Mouse (Mus musculus) cerebellum, adult 18-20 months (tissue): Measurements from ENCODE around the gene Rfx7.
"Not testable (repeated sequence)": the region's sequence is repeated elsewhere in the genome, so short reads cannot be mapped to it uniquely, and the experiment has no call there.

Source experiments
- DNase-seq, 2 experiments: peaks; one replicate each; pipeline ENCODE4 v3.0.0; 2021

Rfx7 gene

DNA sequence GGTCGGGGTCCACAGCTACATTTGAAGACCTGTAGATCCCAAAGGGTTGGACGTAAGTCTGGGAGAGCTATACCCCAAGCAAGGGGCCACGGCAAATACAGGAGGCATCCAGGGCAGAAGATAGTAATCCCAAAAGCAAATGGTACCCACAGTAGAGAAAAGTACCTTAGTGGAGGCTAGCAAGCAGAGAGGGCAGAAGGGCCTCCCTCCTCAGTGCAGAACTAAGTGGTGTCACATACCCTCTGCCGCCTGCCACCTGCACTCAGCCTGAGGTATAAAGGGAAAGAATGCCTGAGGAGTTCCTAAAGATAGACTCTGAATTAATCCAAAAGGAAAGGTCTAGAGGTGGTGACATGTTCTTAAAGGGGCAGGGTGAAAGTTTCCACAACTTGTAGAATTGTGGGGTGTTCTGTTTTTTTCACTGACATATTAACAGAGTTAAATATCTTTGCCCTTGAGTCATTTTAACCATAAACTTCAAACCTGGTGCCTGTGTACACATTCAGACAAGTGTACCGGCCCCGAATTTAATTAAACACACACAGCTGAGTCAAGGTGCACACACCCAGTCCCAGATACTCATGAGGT is 109.1 kb downstream of the Rfx7 start:
- DNase-seq = no peak

DNA sequence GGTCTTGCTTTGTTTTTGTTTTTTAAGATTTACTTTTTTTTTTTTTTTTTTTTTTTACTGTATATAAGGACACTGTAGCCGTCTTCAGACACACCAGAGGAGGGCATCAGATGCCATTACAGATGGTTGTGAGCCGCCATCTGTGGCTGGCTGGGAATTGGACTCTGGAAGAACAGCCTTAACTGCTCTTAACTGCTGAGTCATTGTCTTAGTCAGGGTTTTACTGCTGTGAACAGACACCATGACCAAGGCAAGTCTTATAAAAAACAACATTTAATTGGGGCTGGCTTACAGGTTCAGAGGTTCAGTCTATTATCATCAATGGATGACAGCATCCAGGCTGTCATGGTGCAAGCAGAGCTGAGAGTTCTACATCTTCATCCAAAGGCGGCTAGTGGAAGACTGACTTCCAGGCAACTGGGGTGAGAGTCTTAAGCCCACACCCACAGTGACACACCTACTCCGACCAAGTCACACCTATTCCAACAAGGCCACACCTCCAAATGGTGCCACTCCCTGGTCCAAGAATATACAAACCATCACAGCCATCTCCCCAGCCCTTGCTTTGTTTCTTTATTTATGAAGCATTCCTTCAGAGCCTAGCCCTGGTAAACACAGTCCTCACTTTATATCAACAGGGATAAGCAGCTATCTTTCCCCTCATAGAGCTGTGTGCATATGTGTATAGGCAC is 110.9 kb downstream of the Rfx7 start:
- not testable (repeated sequence) for DNase-seq

DNA sequence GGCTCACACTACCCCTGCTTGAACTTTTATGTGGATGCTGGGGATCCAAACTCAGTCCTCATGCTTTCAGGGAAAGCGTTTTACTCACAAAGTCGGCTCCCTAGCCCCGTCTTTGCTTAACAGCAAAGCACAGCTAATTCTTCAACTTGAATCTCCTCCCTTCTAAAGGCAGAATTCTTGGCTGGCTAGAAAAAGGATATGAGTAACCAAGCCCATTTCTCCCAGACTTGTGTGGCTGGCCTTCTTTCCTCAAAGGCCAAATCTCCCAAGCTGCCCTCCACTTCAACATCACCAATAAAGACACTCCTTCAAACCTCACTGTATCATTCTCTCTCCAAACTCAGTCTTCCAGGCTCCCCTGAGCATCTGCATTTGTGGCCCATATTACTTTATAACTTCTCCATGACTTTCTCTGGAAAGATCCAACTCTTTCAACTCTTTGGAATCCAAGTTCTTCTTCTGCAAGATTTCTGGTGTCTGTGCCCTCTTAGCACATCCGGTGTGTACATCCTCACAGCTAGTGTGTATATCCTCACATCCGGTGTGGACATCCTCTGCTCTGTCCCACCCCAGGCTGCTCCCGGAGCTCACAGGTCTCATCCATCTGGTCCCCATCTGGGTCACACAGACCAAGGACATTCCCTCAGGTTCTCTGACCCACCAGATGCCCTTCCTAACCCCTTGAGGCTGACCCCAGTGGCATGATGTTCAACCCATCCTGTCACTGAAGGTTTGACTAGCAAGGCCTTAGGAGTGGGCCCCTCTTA is 111.8 kb downstream of the Rfx7 start:
- no peak for DNase-seq

DNA sequence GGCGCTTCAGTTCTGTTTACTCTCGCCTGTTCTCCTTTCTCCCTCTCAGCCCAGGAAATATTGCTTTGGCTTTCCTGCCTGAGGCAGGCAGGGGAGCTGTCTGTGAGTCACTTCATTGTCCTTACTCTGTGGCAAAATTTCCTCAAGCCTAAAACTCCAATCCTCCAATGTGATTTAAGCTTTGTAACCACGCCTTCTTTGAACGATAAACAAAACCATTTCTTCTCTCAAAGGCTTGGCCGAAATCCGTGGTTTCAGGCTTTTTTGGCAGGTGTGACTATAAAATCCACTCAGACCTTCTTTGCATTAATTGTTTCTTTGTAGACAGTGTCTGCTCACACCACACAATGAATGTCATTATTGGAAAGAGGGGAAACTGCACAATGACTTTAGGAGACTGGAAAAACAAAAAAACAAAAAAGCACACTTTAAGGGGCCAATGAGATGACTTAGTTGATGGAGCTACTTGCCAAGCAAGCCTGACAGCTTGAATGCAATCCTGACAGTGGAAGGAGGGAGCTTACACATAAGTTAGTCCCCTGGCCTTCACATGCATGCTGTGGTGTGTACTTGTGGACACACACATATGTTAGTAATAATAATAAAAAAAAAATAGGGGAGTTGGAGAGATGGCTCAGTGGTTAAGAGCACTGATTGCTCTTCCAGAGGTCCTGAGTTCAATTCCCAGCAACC is 112.5 kb downstream of the Rfx7 start:
- no peak for DNase-seq

DNA sequence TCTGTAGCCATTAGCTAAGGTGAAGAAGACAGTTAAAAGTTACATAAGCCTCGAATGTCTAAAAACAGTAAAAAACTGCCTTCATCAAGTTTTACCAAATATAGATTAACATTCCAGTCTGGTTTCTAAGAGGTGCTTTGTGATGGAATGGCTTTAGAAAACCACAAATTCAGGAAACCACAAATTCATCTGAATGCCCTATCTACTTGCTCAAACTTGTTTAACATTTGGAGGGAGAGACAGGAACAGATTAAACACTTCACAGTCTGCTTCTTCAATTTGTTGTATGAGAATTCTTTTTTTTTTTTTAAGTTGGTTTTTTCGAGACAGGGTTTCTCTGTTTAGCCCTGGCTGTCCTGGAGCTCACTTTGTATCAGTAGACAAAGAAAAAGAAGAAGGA is 117.7 kb downstream of the Rfx7 start:
- DNase-seq = no peak

DNA sequence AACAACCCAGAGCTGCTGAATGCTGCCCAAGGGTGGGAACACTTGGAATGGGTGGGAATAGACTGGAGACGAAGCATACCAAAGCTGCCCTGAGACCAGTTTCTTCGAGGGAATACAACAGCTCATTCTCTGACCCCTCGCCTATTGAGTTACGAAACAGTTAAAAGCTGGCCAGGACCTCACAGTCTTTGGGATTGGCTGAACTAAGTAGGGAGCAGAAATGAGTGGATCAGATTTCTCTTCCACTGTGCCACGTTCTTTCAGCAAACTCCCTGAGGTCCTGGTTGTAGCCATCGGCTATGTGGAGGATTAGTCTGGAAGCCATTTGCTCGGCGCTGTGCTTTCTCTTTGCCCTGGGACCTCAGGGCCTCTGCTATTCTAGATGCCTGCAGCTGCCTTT is 120.9 kb downstream of the Rfx7 start:
- no peak for DNase-seq

DNA sequence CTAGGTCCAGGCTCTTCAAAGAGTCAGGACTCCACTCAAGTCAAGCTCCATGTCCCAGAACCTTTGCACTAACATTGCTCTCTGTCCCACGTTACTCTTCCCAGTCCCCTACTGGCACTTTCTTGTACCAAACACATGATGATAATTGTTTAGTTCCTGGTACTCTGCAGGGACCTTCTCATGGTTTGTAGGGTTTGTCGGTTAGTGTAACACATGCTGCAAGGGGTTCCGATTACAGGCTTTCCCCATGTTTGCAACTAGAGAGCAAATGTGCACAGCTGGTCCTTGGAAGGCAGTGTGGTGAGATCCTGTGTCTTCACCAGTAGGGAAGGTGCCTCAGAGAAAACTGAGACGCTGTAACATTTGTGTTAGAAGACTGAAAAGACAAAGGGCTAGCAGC is 121.5 kb downstream of the Rfx7 start:
- DNase-seq = no peak

DNA sequence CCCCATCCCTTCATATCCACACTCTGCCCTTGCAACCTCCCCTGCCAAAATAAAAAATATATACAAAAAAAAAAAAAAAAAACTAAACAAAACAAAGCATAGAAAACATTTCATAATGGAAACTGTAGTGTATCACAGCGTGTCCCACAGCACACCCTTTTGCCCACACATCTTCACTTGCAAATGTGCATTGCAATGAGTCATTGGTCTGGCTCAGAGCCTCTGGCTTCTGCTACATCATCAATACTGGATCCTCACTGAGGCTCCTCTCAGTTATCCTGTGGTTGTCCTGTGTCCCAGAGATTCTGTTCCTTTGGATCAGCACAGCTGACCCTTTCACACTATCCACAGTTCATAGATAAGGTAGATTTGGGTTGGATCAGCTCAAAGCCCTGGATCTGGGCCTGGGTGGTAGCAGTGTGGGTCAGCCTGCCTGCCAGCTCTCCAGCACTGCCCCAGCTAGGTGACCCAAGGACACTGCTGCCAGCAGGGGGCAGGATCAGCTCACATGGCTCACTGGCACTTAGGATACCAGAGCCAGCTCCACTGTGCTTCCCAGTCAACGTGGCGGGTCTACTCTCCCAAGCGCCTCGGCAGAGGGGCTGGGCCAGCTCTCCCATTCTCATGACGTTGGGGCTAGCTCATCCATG is 122.7 kb downstream of the Rfx7 start:
- DNase-seq = peak; percentile 37 to 44

DNA sequence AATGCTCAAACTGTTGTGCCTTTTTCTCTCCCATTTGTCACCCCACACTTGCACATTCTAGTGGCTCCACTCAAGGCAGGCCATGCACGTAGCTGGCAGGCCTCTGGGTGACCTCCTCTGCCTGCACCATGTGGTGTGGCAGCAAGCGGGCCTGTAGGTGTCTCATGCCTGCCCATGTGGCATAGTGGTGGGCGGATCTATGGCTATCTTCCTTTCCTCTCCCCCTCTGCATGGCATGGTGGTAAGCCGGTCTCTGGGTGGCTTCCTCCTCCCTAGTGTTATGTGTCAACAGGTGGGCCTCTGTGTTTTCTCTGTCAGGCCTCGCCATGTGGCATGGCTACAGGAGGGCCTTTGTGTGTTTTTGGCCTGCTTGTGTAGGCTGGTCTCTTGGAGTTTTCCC is 123.6 kb downstream of the Rfx7 start:
- no peak for DNase-seq

DNA sequence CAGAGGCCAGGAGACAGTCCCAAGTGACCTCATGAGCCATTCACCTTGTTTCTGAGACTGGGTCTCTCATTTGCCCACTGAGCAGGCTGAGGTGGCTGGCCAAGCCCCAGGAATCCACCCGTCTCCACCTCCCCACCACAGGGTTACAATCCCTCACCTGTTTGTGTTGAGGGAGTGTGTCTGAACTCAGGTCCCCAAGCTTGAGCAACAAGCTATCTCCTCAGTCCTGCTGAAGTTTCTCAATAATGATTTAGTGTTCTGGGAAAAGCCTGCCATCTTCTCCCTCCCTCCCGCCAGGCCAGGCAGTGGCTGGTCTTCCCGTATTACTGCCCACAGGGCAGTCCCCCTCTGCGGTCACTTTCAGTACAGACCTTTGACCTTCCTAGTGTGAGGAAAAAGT is 124.5 kb downstream of the Rfx7 start:
- DNase-seq = no peak

DNA sequence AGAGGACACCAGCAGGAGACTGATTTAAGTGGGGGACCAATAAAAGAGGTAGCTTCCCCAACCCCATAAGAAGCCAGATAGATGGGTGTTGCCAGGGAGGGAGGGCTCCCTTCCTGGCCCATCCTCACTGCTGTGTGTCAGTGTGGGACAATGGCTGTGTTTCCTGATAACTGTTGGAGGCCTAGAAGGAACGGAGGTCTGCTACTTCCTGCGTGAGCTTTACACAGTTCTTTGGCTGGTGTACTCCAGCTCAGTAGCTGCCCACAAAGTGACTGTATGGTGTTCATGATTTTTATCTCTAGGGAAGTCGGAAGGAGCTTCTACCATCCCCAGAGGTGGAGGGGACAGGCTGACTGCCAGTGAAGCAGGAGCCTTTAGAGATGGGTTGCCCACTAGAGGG is 124.9 kb downstream of the Rfx7 start:
- DNase-seq = no peak

DNA sequence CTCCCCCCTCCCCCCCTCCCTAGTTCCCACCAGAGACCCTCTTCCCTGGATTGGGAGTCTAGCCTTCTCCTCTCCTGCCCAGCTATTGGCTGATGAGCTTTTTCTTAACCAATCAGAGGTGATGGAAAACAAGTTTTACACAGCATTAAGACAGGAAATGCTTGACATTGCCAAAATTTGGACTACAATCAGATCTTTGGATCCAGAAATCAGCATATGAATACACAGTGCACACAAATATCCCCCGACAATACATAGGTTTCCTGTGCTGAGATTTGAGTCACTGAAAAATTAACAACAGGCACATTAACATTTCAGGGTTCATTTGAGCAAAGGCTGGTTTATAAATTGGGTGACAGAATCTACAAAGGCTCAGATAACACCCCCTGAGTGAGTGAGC is 125.7 kb downstream of the Rfx7 start:
- DNase-seq = no peak

DNA sequence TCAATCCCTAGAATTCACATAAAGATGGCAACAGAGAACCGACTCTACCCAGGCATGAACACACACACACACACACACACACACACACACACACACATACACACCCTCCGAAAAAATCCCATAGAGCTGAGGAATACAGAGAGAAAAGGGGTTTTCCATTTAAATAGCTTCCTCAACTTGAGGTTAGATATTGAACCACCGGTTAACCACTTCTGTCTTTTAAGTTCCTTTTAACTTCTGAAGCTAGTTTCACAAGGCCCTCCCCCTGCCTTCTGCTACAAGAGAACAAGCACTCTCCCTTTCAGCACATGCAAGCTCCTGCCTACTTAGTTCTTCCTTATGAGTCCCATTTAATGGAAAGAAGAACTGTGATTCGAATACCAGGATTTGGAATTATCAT is 128.1 kb downstream of the Rfx7 start:
- DNase-seq = no peak

DNA sequence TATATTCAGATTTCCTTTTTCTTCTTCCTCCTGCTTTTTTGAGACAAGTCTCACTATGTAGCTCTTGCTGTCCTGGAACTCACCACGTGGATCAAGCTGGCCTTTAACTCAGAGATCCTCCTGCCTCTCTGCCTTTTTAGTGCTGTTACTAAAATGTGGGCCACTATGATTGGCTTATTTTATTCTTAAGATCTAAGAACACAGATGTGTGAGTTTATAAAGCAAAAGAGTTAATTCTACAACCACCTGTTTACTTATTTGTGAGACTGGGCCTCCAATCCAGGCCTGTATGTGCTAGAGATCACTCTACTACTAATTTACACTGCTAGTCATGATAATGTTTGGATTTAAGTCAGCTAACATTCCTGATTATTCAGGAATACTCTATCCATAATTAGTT is 128.9 kb downstream of the Rfx7 start:
- no peak for DNase-seq

DNA sequence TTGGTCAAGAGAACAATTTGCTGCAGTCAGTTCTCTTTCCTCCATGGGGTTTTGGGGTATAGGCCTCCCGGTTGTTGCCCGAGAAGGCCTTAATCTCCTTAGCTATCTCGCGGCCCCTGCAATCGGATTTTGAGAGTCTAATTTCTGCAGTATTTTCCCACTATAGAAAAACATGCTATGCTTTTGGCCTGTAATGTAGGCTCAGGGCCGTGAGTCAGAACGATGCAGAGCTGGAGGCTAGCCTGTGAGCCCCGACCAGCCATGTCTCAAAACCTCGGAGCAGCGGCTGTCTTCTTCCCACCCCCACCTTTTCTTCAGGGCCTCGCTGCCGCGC is 129.5 kb downstream of the Rfx7 start:
- no peak for DNase-seq

DNA sequence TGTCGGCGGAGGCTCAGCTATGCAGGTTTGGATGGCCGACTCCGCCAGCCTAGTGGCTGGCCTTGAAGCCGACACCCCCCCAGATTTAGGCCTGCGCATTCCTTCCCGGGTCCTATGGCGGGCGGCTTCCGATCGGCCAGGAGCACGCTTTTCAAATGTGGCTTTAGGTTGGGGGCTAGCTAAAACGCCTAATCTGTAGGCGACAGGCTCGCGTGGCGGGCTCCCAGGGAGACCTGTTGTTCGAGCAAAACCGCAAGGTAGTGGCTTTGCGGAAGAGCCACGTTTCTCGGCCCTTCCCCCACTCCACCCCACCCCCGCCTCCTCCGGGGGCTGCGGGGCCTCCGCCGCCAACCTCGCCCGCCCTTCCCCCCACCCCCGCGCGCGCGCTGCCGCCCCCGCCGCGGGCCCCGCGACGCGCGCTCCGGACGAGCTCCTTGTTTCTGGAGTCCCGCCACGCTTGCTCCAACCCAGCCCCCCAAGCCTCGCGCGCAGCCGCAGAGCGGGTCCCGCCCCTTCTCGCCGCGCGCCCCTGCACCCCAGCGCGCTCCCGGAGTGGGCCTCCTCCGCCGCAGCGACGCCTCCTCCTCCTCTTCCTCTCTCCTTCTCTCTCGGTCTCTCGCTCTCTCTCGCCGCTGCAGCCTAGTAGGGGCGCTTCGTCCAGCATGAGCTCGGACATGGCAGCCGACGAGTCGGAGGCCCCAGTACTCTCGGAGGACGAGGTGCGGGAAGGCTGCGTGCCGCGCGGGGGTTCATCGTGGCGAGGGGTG is 130.0 kb downstream of the Rfx7 start, which contains the start of gene Nedd4:
Gene Nedd4, plus strand, starts transcription at position 452 of the 767 bp plus-strand sequence.
- peak; percentile 94 to 97 for DNase-seq

DNA sequence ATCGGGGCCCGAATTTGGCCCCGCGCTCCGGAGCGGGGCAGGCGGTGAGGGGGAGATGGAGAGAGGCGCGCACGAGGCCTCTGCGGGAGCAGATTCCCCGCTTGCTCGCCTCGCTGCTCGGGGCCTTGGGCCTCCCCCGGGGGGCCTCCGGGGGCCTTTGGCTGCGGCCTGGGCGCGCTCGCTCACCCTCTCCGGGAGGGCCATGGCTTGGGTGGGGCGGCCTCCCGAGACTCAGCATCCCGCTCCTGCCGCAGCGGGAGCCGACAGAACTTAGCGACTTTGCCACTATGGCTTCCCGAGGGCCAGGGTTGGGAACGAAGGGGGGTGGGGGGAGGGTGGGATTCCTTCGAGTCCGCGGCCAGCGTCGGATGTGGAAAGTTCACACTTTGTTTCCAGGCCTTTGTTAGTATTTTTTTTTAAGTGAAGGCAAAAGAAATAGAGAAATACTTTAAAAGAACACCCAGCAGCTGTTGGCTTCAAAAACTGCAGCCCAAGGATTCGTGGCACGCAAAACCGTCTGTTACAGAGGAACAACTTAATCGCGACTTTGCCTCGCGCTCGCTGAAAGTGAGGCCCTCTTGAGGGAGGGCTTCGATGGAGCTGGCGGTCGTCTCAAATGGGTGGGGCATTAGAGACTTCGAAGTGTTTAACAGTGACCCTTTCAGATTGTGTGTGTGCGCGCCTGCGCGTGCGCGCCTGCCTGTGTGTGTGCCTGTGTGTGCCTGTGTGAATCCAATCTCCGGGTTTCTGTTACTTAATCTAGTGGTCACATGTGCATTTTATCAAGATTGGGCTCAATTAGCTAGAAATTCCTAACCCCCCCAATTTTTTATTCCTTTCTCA is 130.9 kb downstream of the Rfx7 start:
- peak; percentile 68 to 73 for DNase-seq

DNA sequence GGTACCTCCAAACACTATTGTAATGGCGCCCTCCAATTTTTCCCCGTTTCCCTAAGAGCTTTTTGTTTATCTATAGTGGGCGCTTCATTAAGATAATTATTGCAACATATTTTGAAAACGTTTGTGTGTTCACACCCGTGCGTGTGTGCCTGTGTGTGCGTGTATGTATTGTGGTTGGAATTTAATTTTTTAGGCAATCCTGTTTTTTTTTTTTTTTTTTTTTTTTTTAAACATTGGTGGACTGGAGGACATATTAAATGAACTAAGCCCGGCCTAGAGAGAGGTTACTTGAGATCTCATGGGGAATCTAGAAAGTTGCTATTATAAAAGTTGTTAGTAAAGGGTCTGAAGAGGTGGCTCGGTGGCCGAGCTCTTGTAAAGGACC is 131.5 kb downstream of the Rfx7 start:
- DNase-seq = no peak

DNA sequence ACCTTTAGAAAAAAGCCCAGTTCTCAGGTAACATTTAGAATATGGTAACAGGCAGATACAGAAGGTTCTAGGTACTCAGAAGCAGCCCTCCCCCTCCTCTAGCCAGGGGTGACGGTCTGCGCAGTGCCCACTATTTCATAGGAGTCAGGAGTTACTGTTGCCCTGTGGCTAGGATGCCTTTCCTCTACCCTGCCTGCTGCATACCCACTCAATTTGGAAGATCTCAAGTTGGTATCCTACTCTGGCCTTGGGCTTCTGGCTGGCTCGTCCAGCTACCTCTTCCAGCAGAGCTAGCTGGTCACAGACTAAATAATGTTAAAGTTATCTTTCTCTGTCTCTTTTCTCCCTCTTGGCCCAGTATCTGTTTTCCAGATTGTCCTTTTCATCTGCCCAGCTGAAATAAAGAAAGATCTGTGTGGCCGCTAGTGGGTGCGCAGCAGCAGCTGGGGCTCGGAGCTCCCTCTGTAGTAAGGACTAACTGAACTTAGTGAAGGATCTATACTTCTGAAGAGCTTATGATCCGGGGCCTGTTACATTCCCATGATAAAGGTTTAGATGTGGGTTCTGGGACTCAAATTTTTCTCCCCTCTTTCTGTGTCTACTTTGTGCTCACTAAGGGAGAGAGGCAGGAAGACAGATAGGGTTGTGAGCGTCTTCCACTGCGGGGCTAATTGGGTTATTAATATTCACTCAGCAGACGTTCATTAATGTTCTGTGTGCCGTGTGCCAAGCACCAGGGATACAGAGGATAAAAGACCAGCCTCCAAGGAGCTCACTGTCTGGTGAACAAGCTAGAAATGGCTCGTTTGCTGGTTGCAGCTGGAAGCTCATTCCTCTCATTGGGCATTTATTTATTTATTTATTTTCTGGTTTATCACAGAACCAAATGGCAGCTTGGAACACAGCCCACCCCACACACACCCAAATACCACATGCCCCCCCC is 132.6 kb downstream of the Rfx7 start:
- DNase-seq = no peak

DNA sequence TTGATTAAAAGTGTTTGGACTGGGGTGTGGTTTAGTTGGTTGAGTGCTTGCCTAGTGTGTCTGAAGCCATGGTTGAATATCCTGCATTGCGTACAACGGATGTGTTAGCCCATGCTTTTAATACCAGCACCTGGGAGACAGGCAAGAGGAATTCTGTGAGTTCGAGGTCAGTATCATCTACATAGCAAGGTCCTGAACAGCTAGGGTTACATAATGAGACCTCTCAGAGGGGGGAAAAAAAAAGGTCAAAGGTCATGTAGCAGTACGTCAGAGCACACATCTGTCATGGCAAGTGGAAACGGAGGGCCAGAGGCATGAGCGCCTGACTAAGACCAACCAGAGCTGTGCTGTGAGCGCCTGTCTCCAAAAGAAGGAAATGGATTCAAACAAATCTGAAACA is 133.5 kb downstream of the Rfx7 start:
- no peak for DNase-seq
